Mouse (Mus musculus) liver, adult (tissue): ENCODE results near the gene Iqcc.

Experiments used
- GATA4 ChIP-seq: IDR thresholded peaks from 2 replicates; pipeline ENCODE4 v1.6.1; 2014; ENCODE audit warnings: mild to moderate bottlenecking, low read length; ENCODE audit not compliant: insufficient replicate concordance

Gene Iqcc

GRCm38 (mm10) chr4:129610026-129610425, 8.9 kb downstream of the Iqcc start:
- TF ChIP-seq GATA4 = no peak

DNA sequence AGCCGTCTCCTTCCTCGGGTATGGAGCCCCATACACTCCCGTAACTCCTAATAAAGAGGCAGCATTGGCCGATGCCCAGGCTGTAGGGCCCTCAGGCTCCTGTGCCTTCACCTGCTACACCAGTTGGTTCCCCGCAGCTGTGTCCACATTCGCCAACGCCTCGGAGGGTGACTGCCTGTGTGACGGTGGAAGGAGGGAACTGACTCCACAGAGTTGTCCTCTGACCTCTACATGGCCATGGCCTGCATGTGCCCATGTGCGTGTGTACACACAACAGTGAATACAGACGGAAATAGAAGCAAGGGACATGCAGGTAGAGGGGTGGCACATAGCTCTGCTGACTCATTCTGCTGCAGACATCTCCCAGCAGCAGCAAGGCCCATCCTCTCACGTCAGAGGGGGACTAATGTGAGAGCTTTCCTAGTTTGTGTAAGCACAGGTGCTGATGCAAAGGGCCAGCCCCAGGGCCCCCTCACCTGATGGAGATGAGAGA, 9.7 kb downstream of the Iqcc start:
- TF ChIP-seq GATA4 = no peak

DNA sequence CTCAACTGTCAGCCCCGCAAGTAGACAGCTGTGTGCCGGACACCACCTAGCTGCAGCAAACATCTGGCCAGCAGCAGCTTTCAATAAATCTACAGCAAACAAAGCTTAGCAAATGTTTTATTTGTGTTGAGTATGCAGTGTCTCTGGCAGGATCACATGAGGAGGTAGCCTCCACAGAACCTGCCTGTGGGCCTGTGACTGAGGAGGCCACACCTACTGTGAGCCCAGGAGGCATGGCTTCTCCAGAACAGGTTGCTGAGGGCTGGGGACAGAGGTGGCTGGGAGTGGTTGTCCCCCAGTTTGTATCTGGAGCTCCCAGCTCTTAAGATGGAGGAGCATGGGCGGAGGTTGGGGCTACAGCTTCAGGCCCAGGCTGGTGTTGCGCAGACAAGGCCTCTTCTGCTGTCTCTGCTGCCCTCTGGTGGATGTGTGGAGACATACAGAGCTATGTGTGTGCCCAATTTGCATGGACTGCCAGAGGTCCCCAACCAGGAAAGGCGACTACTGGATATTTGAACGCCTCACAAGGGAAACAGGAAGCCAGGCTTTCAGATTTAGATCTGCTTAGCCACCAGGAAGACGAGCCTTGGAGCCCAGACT, 10.4 kb downstream of the Iqcc start:
- TF ChIP-seq GATA4 = no peak

DNA sequence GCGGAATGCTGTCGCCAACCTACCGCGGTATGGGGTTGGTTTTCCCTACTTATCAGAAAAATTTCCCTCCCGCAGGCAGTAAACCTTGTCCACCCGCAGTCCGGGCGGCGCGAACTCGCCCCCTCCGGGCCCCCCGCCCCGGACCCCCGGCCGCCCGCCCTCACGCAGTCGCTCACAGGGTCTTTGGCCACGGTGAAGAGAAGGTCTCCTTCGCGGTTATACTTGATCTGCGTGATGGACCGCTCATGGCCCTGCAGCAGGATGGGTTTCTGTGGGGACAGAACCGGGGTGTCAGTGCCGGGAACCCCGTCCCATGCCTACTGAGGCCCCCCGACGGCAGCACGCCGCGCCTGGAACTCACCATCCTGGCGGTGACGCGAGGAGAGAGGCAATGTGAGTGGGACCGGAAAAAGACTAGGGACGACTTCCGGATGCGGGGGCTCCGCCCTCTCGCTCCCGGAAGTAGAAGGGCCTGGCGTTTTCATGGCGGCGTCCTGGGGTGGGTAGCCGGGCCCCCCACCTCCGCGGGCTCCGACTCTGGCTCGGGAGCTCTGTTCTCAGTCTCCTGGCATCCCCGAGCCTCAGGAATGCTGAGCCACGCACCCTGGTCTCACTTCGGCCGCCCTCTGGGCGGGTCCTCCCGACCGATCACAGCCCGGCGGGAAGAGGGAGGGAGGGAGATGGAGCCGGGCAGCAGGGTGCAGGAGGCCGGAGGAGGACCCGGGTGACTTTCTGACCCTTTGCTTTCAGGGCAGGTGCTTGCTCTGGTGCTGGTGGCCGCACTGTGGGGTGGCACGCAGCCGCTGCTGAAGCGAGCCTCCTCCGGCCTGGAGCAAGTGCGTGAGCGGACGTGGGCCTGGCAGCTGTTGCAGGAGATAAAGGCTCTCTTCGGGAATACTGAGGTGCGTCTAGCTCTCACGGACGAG, 18.4 kb downstream of the Iqcc start, which contains the start of the genes Eif3i and Tmem234:
TSS of gene Eif3i (minus strand) at position 416 of the 926 bp plus-strand sequence.
TSS of gene Tmem234 (plus strand) at position 436 of the 926 bp plus-strand sequence.
- TF ChIP-seq GATA4 = peak; percentile 23; the same call in 1 of the 2 replicates

DNA sequence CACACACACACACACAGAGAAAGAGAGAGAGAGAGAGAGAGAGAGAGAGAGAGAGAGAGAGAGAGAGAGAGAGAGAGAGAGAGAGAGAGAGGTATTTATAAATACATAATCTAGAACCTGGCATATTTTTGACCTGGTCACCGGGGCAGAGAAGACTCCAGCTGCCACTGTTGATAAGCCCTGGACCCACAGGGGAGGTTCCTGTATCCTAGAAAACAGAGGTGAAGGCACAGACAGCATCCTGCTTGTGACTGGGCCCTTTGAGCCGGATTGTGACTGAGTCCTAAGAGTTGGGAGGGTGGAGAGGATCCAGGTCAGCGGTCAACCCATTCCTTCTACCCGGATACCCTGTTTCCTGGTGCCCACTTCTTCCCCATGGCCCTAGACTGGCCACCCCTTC, 30.0 kb downstream of the Iqcc start:
- TF ChIP-seq GATA4 = no peak

DNA sequence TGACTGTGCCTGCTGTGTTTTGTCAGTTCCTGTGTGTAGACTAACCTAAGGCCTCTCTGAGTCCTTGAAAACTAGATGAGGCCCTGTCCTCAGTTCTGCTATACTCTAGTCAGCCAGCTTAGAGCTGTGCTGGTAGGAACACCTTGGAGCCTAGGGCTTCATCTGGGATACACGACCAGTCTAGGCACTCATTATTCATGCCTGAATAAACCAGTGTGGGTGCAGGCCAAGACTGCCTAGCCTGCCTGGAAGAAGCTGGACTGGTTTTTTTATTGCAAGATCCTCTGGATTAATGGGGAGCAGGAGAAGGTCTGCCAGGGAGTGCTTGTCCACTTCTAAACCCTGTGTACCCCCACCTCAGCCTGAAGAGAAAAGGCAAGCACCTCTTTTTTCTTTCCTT, 32.0 kb downstream of the Iqcc start:
- TF ChIP-seq GATA4 = no peak

DNA sequence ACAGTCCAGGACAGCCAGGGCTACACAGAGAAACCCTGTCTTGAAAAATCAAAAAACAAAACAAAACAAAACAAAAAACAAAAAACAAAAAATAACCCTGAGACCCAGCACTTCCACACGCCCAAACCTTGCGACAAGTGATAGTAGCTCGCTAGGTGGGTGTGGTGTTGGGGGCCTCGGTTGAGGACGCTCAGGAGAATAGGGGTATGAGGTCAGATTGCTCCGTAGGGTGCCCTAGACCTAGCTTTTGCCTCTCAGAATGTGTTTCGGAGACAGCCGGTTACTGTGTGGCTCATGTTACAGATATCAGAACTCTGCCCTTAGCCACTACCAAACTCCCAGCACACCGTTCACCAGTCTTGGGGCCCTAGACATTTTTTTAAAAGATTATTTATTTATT, 33.1 kb downstream of the Iqcc start:
- TF ChIP-seq GATA4 = no peak

GRCm38 (mm10) chr4:129584884-129585608, 33.9 kb downstream of the Iqcc start:
- no peak for TF ChIP-seq GATA4

- TF ChIP-seq GATA4 = no peak
Measured at GRCm38 (mm10) chr4:129584370-129584769, 34.5 kb downstream of the Iqcc start.

DNA sequence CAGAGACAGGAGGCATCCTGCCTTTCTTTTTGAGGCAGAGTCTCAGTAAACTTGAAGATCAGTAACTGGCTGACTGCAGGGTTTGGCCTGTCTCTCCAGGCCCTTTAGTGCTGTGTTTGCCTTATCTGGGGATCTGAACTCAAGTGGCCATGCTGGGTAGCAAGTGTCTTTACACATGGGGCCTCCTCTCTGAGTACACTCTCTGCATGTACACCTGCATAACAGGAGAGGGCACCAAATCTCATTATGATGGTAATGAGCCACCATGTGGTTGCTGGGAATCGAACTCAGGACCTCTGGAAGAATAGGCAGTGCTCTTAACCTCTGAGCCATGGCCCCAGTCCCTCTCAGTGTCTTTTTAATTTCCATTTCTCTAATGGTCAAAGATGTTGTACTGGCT, 36.6 kb downstream of the Iqcc start:
- TF ChIP-seq GATA4 = no peak

DNA sequence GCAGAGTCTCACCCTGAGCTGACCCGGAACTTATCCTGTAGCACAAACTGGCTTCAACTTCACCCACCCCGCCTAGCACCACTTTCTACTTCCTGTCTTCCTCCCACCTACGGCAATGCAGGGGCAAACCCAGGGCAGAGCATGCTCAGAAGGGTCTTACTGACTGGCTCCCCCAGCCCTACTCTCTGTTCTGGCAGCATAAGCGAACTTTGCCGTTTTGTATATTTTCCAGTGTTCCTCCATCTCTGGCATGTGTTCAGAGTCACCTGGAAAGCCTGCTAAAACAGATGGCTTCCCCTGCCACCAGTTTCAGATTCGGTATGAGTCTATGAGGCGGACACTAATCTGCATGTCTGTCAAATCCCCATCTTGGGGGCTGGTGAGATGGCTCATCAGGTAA, 38.6 kb downstream of the Iqcc start:
- no peak for TF ChIP-seq GATA4

- peak; percentile 84; the same call in 1 of the 2 replicates for TF ChIP-seq GATA4
Measured at GRCm38 (mm10) chr4:129578466-129578865, 40.4 kb downstream of the Iqcc start, which contains the start of gene Fam167b. Fam167b (minus strand) TSS chr4:129578549.

DNA sequence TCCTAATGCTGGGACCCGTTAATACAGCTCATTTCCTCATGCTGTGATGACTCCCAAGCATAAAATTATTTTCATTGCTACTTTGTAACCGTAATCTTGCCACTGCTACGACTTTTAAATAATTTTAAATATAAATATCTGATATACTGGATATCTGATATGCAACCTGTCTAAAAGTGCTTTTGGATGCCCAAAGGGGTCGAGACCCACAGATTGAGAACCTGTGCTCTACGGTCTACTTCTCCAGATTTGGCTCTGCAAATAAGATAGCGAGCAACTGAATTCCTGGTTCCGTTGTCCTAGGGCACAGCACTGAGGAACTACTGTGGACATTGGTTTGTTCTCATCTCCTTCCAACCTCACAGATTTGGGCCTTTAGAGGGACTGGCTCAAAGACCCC, 41.2 kb downstream of the Iqcc start:
- TF ChIP-seq GATA4 = no peak

DNA sequence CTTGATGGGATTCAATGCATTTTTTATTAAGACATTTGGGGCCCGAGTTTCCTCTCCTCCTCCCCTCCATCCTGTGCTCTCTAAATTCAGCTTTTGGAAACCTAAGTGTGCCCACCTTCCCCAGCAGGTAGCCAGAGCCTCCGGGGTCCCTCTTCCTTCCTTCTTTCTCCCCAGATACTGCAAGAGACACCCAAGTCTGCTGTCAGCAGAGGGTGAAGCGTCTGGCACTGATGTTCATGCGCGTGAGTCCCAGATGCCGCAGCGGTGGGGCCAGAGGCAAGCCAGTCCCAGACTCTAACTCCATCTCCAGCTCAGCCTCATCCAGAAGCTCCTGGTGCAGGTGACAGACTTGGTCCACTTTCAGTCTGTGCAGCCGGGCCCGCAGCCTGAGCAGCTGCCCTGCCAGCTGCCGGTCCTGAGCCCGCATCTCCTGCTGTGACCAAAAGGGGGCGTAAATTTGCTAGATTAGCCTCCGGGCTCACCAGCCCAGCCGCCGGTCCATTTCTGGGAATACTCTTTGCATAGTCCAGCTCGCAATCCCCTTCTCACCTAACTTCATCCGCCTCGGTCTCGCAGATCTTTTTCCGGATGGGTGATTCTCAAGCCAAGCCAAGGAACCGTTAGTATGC, 41.9 kb downstream of the Iqcc start:
- peak; percentile 48; the same call in 1 of the 2 replicates for TF ChIP-seq GATA4

GRCm38 (mm10) chr4:129575171-129575844, 43.6 kb downstream of the Iqcc start:
- no peak for TF ChIP-seq GATA4

DNA sequence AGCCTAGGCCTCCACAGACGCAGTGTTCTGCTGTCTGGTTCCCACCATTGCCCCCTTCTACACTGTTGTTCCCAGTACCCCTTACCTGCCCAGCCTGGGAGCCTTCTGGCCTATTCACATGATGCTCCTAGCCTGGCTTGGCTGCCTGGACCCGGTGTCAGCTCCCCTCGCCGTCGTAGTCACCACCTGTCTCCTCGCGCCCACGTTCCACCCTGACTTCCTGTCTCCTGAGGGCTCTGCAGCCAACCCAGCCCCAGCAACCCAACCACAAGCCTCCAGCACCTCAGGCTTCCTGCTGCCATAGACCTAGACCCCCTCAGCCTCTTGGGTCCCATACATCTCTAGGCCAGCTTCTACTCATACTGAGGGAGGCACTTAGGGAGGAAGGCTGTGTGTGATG, 45.5 kb downstream of the Iqcc start, which contains the start of gene Lck:
TSS of gene Lck (minus strand) at position 212 of the 400 bp plus-strand sequence.
- no peak for TF ChIP-seq GATA4
